Mouse (Mus musculus) midbrain, embryonic 16.5 days (tissue): ENCODE measurements at regions not wholly inside any gene's neighbourhood (a gene's known extent, or its start where the extent isn't known, plus 50 kb on each side); places are given as distances from the start of the nearest gene placed in this dataset.
A peak's percentile ranks its signal among the peaks of the same experiment; 100 is the strongest.

Experiments used
- ATAC-seq: fragments of 200-750 bp; cut with Nextera tagmentation; 2 replicates; pipeline ENCODE4 v1.8.0; 2017; ENCODE audit warnings: moderate TSS enrichment
- H3K27ac ChIP-seq: fragments of 300-500 bp; sonication (generic); 2 replicates; pipeline ENCODE4 v1.5.1; 2014; ENCODE audit warnings: mild to moderate bottlenecking, low read length, mixed read lengths
- H3K27me3 ChIP-seq: fragments of 300-500 bp; sonication (generic); 2 replicates; pipeline ENCODE4 v1.6.1; 2014; ENCODE audit warnings: low read depth, low read length, mixed read lengths; ENCODE audit not compliant: control insufficient read depth, insufficient read depth
- H3K36me3 ChIP-seq: fragments of 300-500 bp; sonication (generic); 2 replicates; pipeline ENCODE4 v1.6.1; 2014; ENCODE audit warnings: mild to moderate bottlenecking, low read length, moderate library complexity, mixed read lengths; ENCODE audit not compliant: control insufficient read depth, insufficient read depth
- H3K4me1 ChIP-seq: fragments of 300-500 bp; sonication (generic); 2 replicates; pipeline ENCODE4 v1.6.1; 2014; ENCODE audit warnings: mild to moderate bottlenecking, low read length, mixed read lengths; ENCODE audit not compliant: control insufficient read depth, insufficient read depth
- H3K4me2 ChIP-seq: fragments of 300-500 bp; sonication (generic); 2 replicates; pipeline ENCODE4 v1.6.1; 2014; ENCODE audit warnings: mild to moderate bottlenecking, low read length, mixed read lengths
- H3K4me3 ChIP-seq: fragments of 300-500 bp; sonication (generic); 2 replicates; pipeline ENCODE4 v1.5.1; 2014; ENCODE audit warnings: low read depth, mild to moderate bottlenecking, low read length, moderate library complexity, mixed read lengths
- H3K9ac ChIP-seq: fragments of 300-500 bp; sonication (generic); 2 replicates; pipeline ENCODE4 v1.6.1; 2014; ENCODE audit warnings: low read depth, low read length, mixed read lengths
- H3K9me3 ChIP-seq: fragments of 300-500 bp; sonication (generic); replicated peaks from 2 replicates; pipeline ENCODE4 v1.6.1; 2014; ENCODE audit warnings: mild to moderate bottlenecking, low read length, mixed read lengths; ENCODE audit not compliant: control insufficient read depth, poor library complexity, severe bottlenecking
- WGBS: fragments of 180-500 bp; shearing (Covaris S2); extraction: QIAGEN DNeasy Blood & Tissue Kit; methylation state at CpG from one replicate; pipeline ENCODE4 v1.1.7; 2014; 5-methylcytosine and 5-hydroxymethylcytosine counted together

DNA sequence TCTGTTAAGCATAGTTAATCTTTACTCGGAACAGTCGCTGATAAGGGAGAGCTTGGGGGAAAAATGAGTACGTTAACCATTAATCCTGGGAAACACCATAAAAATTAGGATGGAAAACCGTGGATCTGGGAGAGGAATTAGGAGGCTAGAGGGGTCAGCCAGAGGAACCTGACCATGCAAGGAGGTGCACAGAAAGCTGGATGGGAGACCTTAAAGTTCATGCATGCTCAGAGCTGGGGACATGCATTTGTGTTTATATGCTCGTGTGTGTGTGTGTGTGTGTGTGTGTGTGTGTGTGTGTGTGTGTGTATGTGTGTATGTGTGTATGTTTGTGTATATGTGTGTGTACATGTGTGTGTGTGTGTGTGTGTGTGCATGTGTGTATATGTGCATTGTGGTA is 143.2 kb upstream of the Irf2bp2 start:
- Histone ChIP-seq H3K4me3 (no peak overlapping the region), H3K27ac (peak overlapping the region; percentile 78), H3K4me1 (peaks cover 31% of the 10 kb centered on the region), H3K27me3 (no peaks in the 10 kb centered on the region), H3K9me3 (no peaks in the 10 kb centered on the region), H3K9ac (no peak overlapping the region), H3K36me3 (no peaks in the 10 kb centered on the region), H3K4me2 (no peak overlapping the region)
- 54% methylated on average over 5 of the region's 5 CpGs for WGBS
- ATAC-seq, result no peak

DNA sequence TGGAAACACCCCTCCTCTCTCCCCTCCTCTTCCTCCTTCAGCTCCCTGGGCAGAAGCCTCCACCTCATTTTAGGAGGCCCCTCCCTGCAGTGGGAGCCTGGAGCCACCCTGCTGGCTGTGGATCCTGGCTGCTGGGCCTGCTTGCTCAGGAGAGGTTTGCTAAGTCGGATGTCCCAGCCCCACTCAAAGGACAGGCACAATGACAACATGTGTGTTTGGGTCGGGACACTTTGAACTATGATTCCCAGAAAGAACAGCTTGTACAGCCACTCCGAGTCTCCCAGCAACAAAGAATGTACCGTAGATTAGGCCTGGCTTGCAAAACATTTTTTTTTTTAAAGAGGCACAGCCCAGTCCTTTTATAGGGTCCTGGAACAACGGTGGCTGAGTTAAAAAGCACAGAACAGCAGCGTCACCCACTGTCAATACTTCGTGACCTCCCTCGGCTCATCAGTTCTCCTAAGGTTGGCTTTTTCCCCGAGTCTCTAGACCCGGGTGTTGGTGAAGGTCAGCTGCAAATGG is 142.7 kb upstream of the Irf2bp2 start:
- peak overlapping the region; percentile 78 for H3K27ac ChIP-seq
- H3K4me2 ChIP-seq, result no peak overlapping the region; the same call in 1 of the 2 replicates
- peak; percentile 70 for ATAC-seq
- peaks cover 31% of the 10 kb centered on the region for H3K4me1 ChIP-seq
- peak overlapping the region; percentile 23; the same call in 1 of the 2 replicates for H3K9ac ChIP-seq
- 13% methylated on average over 10 of the region's 10 CpGs for WGBS
- H3K36me3 ChIP-seq, result no peaks in the 10 kb centered on the region
- H3K9me3 ChIP-seq, result no peaks in the 10 kb centered on the region
- no peak overlapping the region for H3K4me3 ChIP-seq
- H3K27me3 ChIP-seq, result no peaks in the 10 kb centered on the region

DNA sequence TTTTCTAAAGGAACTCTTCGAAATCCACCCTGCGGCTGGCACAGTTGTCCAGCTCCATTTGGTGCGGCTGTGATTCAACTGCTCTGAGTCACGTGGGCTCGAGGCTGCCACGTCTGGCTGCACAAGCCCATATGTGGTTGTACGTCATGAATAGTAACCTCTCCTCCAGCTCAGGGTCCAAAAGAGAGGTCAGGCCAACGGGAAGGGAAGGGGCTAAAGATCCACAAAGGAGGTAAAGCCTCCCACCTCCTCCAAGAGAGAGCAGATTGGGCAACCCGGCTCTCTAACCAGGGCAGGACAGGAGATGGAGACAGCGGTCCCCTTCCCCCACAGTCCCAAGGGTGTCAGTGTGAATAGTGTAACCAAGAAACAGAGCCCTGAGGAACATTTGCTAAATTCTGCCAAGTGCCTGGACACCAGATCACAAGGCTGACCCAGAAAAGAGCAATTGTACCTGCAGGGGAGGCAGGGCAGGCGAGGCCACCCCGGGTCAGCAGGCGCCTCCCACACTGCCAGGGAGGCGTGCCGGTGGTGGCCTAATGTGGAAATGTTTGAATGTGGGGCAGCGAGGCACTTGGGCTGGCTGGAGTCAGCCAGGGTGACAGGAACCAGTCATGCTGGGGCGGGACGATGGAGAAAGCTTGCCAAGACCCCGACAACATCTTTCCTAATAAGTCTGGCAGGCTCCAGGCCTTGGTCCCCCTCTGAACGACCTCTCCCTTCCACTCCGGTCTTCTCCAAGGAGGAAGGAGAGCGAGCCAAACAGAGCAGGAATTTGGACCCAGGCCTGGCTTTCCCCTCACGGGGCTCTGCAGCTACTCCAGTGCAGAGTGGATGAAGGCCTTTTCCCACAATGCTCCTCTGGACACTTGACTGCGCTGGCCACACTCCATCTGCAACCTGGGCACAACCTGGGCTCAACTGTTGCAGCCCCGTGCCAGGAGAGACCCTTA is 142.0 kb upstream of the Irf2bp2 start:
- Histone ChIP-seq H3K4me2 (no peak overlapping the region; the same call in 1 of the 2 replicates), H3K27me3 (no peaks in the 10 kb centered on the region), H3K27ac (peak overlapping the region; percentile 78), H3K9me3 (no peaks in the 10 kb centered on the region), H3K36me3 (no peaks in the 10 kb centered on the region), H3K4me3 (no peak overlapping the region), H3K4me1 (peaks cover 31% of the 10 kb centered on the region), H3K9ac (peak overlapping the region; percentile 23; the same call in 1 of the 2 replicates)
- ATAC-seq, result peak; percentile 74
- WGBS, result 35% methylated on average over 25 of the region's 25 CpGs

DNA sequence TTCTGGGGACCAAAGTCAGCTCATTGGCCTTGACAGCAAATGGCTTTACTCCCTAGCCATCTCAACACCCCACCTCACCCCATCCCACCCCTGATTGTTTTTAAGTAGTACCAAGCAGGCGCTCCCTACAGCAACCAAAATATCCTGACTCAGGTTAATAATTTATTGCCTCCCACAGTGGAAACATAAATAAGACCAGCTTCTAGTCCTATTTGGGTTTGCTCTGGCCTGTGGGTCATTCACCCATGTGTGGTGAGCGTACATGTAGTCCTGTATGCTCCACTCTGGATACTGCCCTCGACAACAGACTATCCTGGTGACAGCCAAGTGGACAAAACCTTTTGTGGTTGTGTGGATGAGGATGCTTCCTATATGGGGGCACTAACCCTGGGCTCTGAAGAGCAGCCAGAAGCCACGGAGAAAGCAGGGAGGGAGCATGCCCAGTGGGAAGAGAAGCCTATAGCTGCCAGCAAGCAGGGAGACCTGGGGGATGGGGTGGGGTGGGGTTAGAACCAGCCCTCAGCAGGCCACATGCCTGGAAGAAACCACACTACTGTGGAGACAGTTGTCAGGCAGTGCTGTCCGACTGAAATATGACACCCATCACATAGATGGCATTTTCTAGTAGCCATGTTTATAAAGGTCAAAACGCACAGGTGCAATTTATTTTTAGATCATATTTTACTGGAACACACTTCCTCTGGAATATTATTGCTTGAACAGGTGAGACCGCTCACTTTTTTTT is 141.1 kb upstream of the Irf2bp2 start:
- no peak for ATAC-seq

DNA sequence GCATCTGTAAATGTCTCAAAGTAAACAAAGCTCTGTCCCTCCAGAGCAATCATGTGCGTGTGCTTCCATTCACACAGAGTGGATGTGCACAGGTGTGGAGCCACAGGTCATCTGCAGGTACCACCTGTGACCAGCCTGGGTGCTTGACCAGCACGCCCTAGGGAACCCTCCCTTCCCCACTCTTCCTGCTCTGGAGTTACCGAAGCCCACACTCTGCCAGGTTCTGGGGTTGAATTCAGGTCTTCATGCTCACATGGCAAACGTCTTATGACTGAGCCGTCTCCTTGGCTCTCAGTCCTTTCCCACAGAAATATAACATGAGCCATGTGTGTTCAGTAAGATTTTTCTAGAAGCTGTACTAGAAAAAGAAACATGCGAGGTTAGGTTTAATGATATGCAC is 140.0 kb upstream of the Irf2bp2 start:
- Histone ChIP-seq H3K36me3 (no peaks in the 10 kb centered on the region), H3K4me2 (no peak overlapping the region), H3K9ac (no peak overlapping the region), H3K4me3 (no peak overlapping the region), H3K9me3 (no peaks in the 10 kb centered on the region), H3K4me1 (peaks cover 31% of the 10 kb centered on the region), H3K27ac (peak overlapping the region; percentile 28; the same call in 1 of the 2 replicates), H3K27me3 (no peaks in the 10 kb centered on the region)
- WGBS, result 81% methylated on average over 6 of the region's 6 CpGs
- ATAC-seq, result no peak

More for the DNA sequence above, 141.1 kb upstream of the Irf2bp2 start:
- no peak overlapping the region for H3K4me3 ChIP-seq
- 75% methylated on average over 7 of the region's 7 CpGs for WGBS
- H3K36me3 ChIP-seq, result no peaks in the 10 kb centered on the region
- H3K27me3 ChIP-seq, result no peaks in the 10 kb centered on the region
- H3K9ac ChIP-seq, result no peak overlapping the region
- no peak overlapping the region for H3K27ac ChIP-seq
- H3K4me1 ChIP-seq, result peaks cover 31% of the 10 kb centered on the region
- no peak overlapping the region for H3K4me2 ChIP-seq
- no peaks in the 10 kb centered on the region for H3K9me3 ChIP-seq

DNA sequence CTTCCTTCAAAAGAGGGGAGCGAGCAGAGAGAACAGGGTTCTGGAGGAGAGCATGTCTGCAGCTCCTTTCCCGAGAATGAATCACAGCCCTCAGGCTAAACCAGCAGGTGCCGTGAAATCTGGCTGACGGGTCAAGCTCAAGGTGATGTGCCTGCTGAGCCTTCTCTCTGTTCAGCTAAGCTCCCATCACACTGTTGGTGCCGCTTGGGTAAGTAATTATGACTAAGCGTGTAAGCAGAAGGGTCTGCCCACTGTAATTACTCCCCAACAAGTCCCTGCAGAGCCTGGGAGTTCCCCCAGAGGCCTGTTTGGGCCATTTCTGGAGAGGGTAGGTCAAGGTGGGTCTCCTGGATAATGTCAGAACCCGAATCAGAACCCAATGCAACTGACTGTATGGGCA is 139.5 kb upstream of the Irf2bp2 start:
- Histone ChIP-seq H3K9ac (no peak overlapping the region), H3K4me2 (no peak overlapping the region), H3K4me1 (peaks cover 31% of the 10 kb centered on the region), H3K9me3 (no peaks in the 10 kb centered on the region), H3K27me3 (no peaks in the 10 kb centered on the region), H3K27ac (peak overlapping the region; percentile 28; the same call in 1 of the 2 replicates), H3K4me3 (no peak overlapping the region), H3K36me3 (no peaks in the 10 kb centered on the region)
- WGBS, result 27% methylated on average over 7 of the region's 7 CpGs
- no peak for ATAC-seq

DNA sequence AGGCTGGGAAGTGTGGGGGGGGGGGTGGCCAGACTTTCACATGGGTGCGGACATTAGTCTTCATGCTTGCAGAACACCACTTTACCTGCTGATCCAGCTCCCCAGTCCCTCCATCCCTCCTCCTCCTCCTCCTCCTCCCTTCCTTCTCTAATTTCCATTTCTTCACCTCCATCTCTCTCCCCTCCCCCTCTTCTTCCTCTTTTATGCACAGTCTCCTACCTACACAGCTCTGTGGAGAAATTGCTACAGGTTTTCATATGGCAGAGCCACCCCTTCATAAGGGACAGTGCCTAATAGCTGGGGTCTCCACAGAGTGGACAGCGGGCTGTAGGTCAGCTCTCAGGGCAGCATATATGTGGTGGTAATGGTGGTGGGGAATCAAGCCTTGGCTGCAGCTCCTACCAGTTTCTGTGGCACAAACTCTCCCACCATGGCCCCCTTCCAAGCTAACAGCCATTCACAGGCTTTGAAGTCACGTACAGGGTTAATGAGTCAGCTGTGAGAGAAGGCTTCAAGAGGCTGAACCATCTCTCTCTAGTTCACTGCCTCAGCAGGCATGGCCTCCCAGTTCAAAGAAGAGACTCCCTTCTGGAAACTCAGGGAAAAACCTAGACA is 136.3 kb upstream of the Irf2bp2 start:
- Histone ChIP-seq H3K36me3 (no peaks in the 10 kb centered on the region), H3K9ac (no peak overlapping the region), H3K4me3 (no peak overlapping the region), H3K4me2 (no peak overlapping the region), H3K4me1 (peaks cover 13% of the 10 kb centered on the region), H3K27me3 (no peaks in the 10 kb centered on the region), H3K27ac (no peak overlapping the region), H3K9me3 (0 out of 2 replicates have a peak, but pooled peaks cover 3% of the 10 kb centered on the region)
- 74% methylated on average over 3 of the region's 3 CpGs for WGBS
- ATAC-seq, result no peak

DNA sequence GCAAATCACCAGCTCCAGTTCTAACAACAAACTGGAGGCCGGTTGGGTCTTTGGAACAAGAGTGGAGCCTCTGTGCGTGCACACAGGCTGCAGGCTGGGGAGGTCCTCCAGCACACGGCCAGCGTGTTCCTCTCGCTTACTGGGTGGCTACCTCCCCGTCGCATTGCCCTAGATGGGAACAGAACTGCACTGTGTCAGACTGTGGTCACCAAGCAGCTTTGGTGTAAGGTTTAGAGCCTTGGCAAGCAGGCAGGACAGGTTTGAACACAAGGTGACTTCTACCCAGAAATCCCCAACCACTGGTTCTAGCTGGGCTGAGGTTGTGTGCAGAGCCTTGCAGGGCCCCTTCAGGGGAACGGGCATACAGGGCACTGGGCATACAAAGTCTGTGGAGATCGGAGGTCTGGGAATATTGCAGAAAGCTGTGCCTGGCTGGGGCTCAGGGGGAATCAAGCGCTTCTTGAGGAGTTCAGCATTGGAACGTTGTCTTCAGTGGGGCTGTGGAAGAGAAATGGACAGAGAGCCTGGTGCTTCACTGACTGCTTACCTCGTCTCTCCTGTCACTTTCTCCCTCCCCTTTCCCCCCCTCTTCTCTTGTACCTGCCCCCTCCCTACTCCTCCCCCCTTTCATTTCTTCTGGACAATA is 135.3 kb upstream of the Irf2bp2 start:
- WGBS, result 84% methylated on average over 12 of the region's 12 CpGs
- H3K27ac ChIP-seq, result no peak overlapping the region
- H3K36me3 ChIP-seq, result no peaks in the 10 kb centered on the region
- ATAC-seq, result no peak
- H3K4me3 ChIP-seq, result no peak overlapping the region
- no peaks in the 10 kb centered on the region for H3K27me3 ChIP-seq
- H3K9ac ChIP-seq, result no peak overlapping the region
- 0 out of 2 replicates have a peak, but pooled peaks cover 3% of the 10 kb centered on the region for H3K9me3 ChIP-seq
- no peak overlapping the region for H3K4me2 ChIP-seq
- peaks cover 10% of the 10 kb centered on the region for H3K4me1 ChIP-seq
